Mouse (Mus musculus) neutrophil, adult 5-6 weeks (primary cell): ENCODE results near the gene Mia. TPM values are rescaled to one million over a fixed set of nuclear protein-coding genes. Genes with fewer than 3 reads are reported as not detected.
A peak's percentile ranks its signal among the peaks of the same experiment; 100 is the strongest.

Source experiments
- ATAC-seq: fragments of 151-379, 151-347 bp; 2 replicates; pipeline ENCODE4 v1.8.0; 2017; ENCODE audit warnings: mild to moderate bottlenecking, moderate TSS enrichment; ENCODE audit not compliant: insufficient number of reproducible peaks, poor library complexity, low FRiP score, severe bottlenecking; ENCODE audit errors: extremely low read depth
- total RNA-seq: library from RNA; stranded (forward); fragments of 200-1000 nt; gene quantifications from 2 replicates; pipeline ENCODE4 v1.2.3, GENCODE M21; 2017

The Mia gene
- total RNA-seq, 1 experiment from 2014 or later, result not detected

- ATAC-seq, result no peak
Observed at GRCm38 (mm10) chr7:27164112-27164947, 16.6 kb downstream of the Mia start.

GRCm38 (mm10) chr7:27163450-27163805 is 17.5 kb downstream of the Mia start:
- ATAC-seq, result no peak

- no peak for ATAC-seq
Observed at GRCm38 (mm10) chr7:27162780-27163449, 18.0 kb downstream of the Mia start.

GRCm38 (mm10) chr7:27161744-27162143 is 19.2 kb downstream of the Mia start:
- ATAC-seq, result no peak

GRCm38 (mm10) chr7:27160921-27161320 is 20.0 kb downstream of the Mia start:
- ATAC-seq, result no peak

GRCm38 (mm10) chr7:27159882-27160281 is 21.1 kb downstream of the Mia start:
- ATAC-seq, result peak; percentile 78

- ATAC-seq, result no peak
Observed at GRCm38 (mm10) chr7:27159256-27159655, 21.7 kb downstream of the Mia start.

- no peak for ATAC-seq
Observed at GRCm38 (mm10) chr7:27158171-27158570, 22.8 kb downstream of the Mia start.

GRCm38 (mm10) chr7:27156005-27156404 is 25.0 kb downstream of the Mia start:
- no peak for ATAC-seq

GRCm38 (mm10) chr7:27153205-27153764 is 27.7 kb downstream of the Mia start, which contains the start of gene Cyp2t4:
TSS of gene Cyp2t4 (plus strand) at chr7:27153714.
- no peak for ATAC-seq

- ATAC-seq, result no peak
Observed at GRCm38 (mm10) chr7:27136410-27136996, 44.5 kb downstream of the Mia start.

- ATAC-seq, result no peak
Observed at GRCm38 (mm10) chr7:27133757-27134156, 47.2 kb downstream of the Mia start.

- ATAC-seq, result no peak
Observed at GRCm38 (mm10) chr7:27133156-27133555, 47.8 kb downstream of the Mia start.

GRCm38 (mm10) chr7:27132588-27132987 is 48.4 kb downstream of the Mia start:
- no peak for ATAC-seq

- ATAC-seq, result no peak
Observed at GRCm38 (mm10) chr7:27131387-27131786, 49.6 kb downstream of the Mia start.

- no peak for ATAC-seq
Observed at GRCm38 (mm10) chr7:27130521-27131370, 50.2 kb downstream of the Mia start.

- ATAC-seq, result no peak
Observed at GRCm38 (mm10) chr7:27129811-27130210, 51.1 kb downstream of the Mia start.
